Mouse (Mus musculus) embryonic facial prominence, embryonic 13.5 days (tissue): Measurements from ENCODE around the gene Rnf103. TPM values are rescaled to one million over a fixed set of nuclear protein-coding genes. Genes with fewer than 3 reads are reported as not detected.

ENCODE experiments used
- ATAC-seq: fragments of 200-750 bp; cut with Nextera tagmentation; 2 replicates; pipeline ENCODE4 v1.8.0; 2017; ENCODE audit warnings: low read depth; ENCODE audit not compliant: insufficient number of reproducible peaks, insufficient read depth, low FRiP score, low TSS enrichment
- H3K27ac ChIP-seq: fragments of 300-500 bp; sonication (generic); 2 replicates; pipeline ENCODE4 v1.5.1; 2015; ENCODE audit warnings: moderate library complexity, mild to moderate bottlenecking, inconsistent platforms
- H3K27me3 ChIP-seq: fragments of 300-500 bp; sonication (generic); 2 replicates; pipeline ENCODE4 v1.6.1; 2015; ENCODE audit warnings: mild to moderate bottlenecking, inconsistent platforms
- H3K36me3 ChIP-seq: fragments of 300-500 bp; sonication (generic); 2 replicates; pipeline ENCODE4 v1.6.1; 2015; ENCODE audit warnings: mild to moderate bottlenecking, inconsistent platforms
- H3K4me1 ChIP-seq: fragments of 300-500 bp; sonication (generic); 2 replicates; pipeline ENCODE4 v1.6.1; 2015; ENCODE audit warnings: inconsistent platforms
- H3K4me2 ChIP-seq: fragments of 300-500 bp; sonication (generic); 2 replicates; pipeline ENCODE4 v1.6.1; 2015; ENCODE audit warnings: moderate library complexity, mild to moderate bottlenecking, inconsistent platforms
- H3K4me3 ChIP-seq: fragments of 300-500 bp; sonication (generic); 2 replicates; pipeline ENCODE4 v1.5.1; 2015; ENCODE audit warnings: mild to moderate bottlenecking, inconsistent platforms
- H3K9ac ChIP-seq: fragments of 300-500 bp; sonication (generic); 2 replicates; pipeline ENCODE4 v1.6.1; 2015; ENCODE audit warnings: mild to moderate bottlenecking, inconsistent platforms
- H3K9me3 ChIP-seq: fragments of 300-500 bp; sonication (generic); 2 replicates; pipeline ENCODE4 v1.6.1; 2016; ENCODE audit warnings: inconsistent platforms
- WGBS: fragments of 180-500 bp; shearing (Covaris S2); methylation state at CpG from one replicate; pipeline ENCODE4 v1.1.7; 2015; ENCODE audit warnings: mixed read lengths; 5-methylcytosine and 5-hydroxymethylcytosine counted together
- polyA plus RNA-seq: library from polyadenylated mRNA; unstranded; fragments of >200 nt; fragmentation: Nextera tagmentation; extraction: Ambion mirVana; gene quantifications from 2 replicates; pipeline ENCODE4 v1.2.1, GENCODE M21; 2015

The Rnf103 gene
- polyA plus RNA-seq, 1 experiment from 2014 or later, result 14.0 TPM

DNA sequence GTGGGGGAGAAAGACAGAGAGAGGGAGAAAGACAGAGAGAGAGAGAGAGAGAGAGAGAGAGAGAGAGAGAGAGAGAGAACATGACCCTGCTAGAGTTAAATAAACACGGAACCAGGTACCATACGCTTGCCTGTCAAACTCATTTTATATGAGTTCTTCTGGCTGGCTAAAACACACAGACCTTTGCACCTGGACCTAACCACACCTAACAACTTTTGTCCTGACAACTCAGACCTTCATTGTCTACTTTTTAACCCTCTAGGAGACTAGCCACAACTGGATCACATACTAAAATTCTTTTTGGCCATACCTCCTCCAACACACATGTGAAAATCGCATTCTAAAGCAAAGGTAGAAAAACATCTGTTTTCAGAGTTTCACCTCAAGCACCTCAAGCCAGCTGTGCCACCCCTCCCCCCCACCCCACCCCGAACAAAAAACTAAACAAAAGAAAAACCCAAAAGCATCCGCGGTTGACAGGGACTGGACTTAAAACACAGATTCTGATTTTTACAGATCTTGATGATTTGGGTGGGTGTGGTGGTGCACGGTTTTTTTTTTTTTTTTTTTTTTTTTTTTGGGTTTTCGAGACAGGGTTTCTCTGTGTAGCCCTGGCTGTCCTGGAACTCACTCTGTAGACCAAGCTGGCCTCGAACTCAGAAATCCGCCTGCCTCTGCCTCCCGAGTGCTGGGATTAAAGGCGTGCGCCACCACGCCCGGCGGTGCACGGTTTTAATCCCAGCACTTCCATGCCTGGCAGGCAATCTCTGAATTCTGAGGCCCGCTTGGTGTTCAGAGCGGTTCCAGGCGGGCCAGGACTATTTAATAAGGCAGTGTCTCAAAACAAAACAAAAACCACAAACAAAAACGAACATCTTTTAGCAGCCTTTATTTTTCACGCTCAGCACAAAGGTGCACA lies 679 bp upstream of the Rnf103 start:
- Histone ChIP-seq H3K36me3 (0 out of 2 replicates have a peak, but pooled peaks cover 2% of the 10 kb centered on the region), H3K4me1 (peaks cover 20% of the 10 kb centered on the region), H3K27me3 (no peaks in the 10 kb centered on the region), H3K9me3 (no peaks in the 10 kb centered on the region), H3K4me2 (peak overlapping the region; percentile 84), H3K27ac (peak overlapping the region; percentile 98), H3K9ac (peak overlapping the region; percentile 98), H3K4me3 (peak overlapping the region; percentile 90)
- WGBS, result 16% methylated on average over 21 of the region's 22 CpGs
- no peak for ATAC-seq

DNA sequence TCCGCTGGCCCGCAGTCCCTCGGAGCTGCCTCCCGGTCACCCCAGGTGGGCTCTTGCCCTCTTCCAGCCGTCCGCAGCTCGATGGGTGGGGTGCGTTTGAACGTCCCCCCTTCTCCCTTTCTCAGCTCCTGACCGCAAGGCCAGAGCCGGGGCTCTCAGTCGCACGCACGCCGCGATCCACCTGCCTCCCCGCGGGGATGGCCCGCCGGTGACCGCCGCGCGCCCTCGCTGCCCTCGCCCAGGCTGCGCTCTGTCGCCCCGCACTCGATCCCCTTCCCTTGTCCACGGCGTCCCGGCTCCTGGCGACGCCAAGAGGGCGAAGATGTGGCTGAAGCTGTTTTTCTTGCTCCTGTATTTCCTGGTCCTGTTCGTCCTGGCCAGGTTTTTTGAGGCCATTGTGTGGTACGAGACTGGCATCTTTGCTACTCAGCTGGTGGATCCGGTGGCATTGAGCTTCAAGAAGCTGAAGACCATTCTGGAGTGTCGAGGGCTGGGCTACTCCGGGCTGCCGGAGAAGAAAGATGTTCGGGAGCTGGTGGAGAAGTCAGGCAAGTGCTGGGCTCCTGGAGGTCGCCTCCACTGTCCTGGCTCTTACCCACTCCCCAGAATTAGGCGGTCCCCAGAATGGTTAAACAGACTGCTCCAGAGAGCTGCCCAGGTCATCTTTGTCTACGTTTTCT lies 787 bp downstream of the Rnf103 start:
- Histone ChIP-seq H3K27ac (peak overlapping the region; percentile 98), H3K4me3 (peak overlapping the region; percentile 90), H3K9ac (peak overlapping the region; percentile 98), H3K4me2 (peak overlapping the region; percentile 84), H3K4me1 (peaks cover 20% of the 10 kb centered on the region), H3K36me3 (peaks cover 8% of the 10 kb centered on the region; the same call in 1 of the 2 replicates), H3K27me3 (no peaks in the 10 kb centered on the region), H3K9me3 (no peaks in the 10 kb centered on the region)
- 0% methylated on average over 46 of the region's 46 CpGs for WGBS
- no peak; the same call in none of the 2 replicates for ATAC-seq

DNA sequence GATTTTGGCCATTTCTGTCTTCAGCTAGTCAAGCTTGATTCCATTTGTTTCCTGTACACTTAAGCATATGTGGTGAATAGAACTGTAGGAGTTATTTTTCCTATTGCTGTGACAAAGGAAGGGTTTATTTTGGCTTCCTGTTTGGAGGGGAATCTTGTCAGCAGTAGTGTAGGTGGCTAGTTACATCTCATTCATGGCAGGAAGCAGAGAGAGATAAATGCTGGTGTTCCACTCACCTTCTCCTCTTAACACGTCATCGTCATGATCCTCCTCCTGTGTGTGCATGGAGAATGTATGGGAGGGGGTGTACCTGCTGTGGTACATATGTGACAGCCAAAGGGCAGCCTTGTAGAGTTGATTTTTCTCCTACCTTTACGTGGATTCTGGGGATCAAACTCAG lies 6.9 kb downstream of the Rnf103 start:
- Histone ChIP-seq H3K4me1 (peaks cover 9% of the 10 kb centered on the region), H3K9ac (no peak overlapping the region), H3K27me3 (no peaks in the 10 kb centered on the region), H3K27ac (no peak overlapping the region), H3K9me3 (no peaks in the 10 kb centered on the region), H3K4me3 (no peak overlapping the region), H3K4me2 (no peak overlapping the region), H3K36me3 (peaks cover 27% of the 10 kb centered on the region)
- WGBS, result 83% methylated on average over 3 of the region's 3 CpGs
- no peak for ATAC-seq

DNA sequence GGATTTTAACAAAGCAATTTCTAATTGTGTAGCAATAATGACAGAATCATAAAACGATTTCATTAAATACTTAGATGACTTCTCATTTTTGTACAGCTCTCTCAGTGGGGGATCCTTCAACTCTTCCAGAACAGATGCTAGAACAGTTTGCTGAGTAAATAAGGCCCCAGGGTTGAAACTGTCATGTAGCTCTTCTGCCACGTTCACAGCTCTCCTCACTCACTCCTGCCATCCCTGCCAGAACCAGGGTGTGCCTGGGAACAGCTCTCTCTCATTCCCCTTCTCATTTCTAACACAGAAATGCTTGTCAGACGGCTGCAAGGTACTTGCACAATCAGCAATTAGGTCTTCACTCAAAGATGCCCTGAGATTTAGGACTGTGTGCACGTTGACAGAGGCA lies 9.3 kb downstream of the Rnf103 start:
- WGBS, result 60% methylated on average over 4 of the region's 4 CpGs
- H3K27ac ChIP-seq, result no peak overlapping the region

DNA sequence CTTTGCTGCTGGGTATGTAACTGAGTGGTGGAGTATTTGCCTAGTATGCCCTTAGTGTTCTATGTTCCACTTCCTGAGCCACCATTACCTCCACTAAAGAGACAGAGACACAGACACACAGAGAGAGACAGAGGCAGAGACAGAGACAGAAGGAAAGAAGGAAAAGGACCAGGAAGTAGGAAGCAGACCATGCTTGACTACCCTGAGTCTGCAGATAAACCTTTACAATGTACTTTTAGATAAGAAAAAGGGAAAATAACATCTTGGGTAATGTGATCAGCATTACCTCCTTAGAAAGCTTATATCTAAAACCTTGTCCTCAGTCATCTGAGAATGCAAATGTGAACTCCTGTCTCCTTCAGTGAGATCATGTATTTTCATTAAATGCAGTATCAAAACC lies 10.0 kb downstream of the Rnf103 start:
- no peak for ATAC-seq
- H3K36me3 ChIP-seq, result peaks cover 33% of the 10 kb centered on the region
- H3K4me3 ChIP-seq, result no peak overlapping the region
- H3K4me2 ChIP-seq, result no peak overlapping the region
- H3K9me3 ChIP-seq, result no peaks in the 10 kb centered on the region
- H3K4me1 ChIP-seq, result no peaks in the 10 kb centered on the region
- H3K27ac ChIP-seq, result no peak overlapping the region
- no peaks in the 10 kb centered on the region for H3K27me3 ChIP-seq
- H3K9ac ChIP-seq, result no peak overlapping the region

More for the DNA sequence above, 9.3 kb downstream of the Rnf103 start:
- Histone ChIP-seq H3K27me3 (no peaks in the 10 kb centered on the region), H3K9me3 (no peaks in the 10 kb centered on the region), H3K36me3 (peaks cover 29% of the 10 kb centered on the region), H3K9ac (no peak overlapping the region), H3K4me1 (no peaks in the 10 kb centered on the region), H3K4me3 (no peak overlapping the region), H3K4me2 (no peak overlapping the region)
- ATAC-seq, result no peak

DNA sequence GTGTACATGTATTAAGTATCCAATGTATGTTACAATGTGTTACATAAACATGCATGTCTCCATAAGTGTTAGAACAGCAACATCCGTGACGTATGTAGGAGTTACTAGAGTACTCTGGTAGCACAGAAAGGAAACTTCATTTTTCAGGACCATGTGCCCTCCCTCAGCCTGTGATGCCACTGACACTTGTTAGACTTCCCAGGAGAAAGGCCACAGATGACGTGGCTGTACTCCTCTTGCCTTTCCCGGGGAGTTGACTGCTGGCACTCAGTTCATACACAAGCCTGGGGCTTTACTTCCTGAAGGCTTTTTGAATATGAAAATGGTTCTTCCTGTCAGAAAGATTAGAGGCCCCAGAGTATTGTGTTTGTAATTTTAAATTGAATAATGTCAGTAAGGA lies 10.4 kb downstream of the Rnf103 start:
- 71% methylated on average over 4 of the region's 4 CpGs for WGBS
- H3K27me3 ChIP-seq, result no peaks in the 10 kb centered on the region
- H3K9ac ChIP-seq, result no peak overlapping the region
- peaks cover 35% of the 10 kb centered on the region for H3K36me3 ChIP-seq
- no peaks in the 10 kb centered on the region for H3K4me1 ChIP-seq
- no peak overlapping the region for H3K4me2 ChIP-seq
- ATAC-seq, result no peak
- no peak overlapping the region for H3K27ac ChIP-seq
- H3K9me3 ChIP-seq, result no peaks in the 10 kb centered on the region
- H3K4me3 ChIP-seq, result no peak overlapping the region

DNA sequence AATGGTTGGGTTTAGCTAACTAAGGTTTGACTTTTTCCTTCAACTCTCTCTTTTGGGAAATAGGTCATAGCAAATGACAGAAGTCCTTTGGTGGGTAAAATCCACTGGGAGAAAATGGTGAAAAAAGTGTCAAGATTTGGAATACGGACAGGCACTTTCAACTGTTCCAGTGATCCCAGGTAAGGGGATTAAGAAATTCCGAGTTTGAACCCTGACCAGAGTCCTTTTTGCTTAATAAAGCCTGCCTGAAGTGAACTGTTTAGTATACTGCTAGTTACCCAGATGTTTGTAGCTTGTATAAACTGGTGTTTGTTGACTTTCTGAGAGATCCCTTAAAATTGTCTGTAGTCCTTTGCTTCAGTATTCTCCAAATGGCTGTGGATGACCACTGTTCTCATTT lies 12.0 kb downstream of the Rnf103 start:
- Histone ChIP-seq H3K27ac (no peak overlapping the region), H3K9me3 (no peaks in the 10 kb centered on the region), H3K9ac (no peak overlapping the region), H3K4me3 (no peak overlapping the region), H3K36me3 (peaks cover 39% of the 10 kb centered on the region), H3K4me1 (no peaks in the 10 kb centered on the region), H3K4me2 (no peak overlapping the region), H3K27me3 (no peaks in the 10 kb centered on the region)
- ATAC-seq, result no peak
- 96% methylated on average over 2 of the region's 2 CpGs for WGBS

DNA sequence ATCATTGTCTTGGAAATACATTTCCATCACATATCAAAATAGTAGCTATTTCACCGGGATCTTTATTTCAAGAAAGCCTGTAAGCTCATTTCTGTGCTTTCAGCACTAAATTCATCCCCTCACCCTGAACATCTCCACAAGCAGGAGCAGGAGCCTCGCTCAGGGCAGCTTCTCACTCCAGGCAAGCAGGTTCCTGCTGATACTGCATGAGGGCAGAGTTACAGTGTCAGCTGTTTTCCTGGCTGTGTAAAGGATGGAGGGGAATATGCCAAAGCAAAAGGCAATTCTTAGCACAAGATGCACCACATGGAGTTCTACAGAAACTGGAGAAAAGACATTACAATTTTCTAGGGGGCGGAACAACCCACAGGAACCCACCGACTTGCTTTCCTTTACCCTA lies 25.8 kb downstream of the Rnf103 start:
- H3K4me3 ChIP-seq, result no peak overlapping the region
- H3K9ac ChIP-seq, result no peak overlapping the region
- H3K27ac ChIP-seq, result no peak overlapping the region
- no peaks in the 10 kb centered on the region for H3K27me3 ChIP-seq
- no peaks in the 10 kb centered on the region for H3K4me1 ChIP-seq
- ATAC-seq, result no peak
- WGBS, result 87% methylated on average over 4 of the region's 4 CpGs
- no peak overlapping the region for H3K4me2 ChIP-seq
- no peaks in the 10 kb centered on the region for H3K36me3 ChIP-seq
- H3K9me3 ChIP-seq, result no peaks in the 10 kb centered on the region

DNA sequence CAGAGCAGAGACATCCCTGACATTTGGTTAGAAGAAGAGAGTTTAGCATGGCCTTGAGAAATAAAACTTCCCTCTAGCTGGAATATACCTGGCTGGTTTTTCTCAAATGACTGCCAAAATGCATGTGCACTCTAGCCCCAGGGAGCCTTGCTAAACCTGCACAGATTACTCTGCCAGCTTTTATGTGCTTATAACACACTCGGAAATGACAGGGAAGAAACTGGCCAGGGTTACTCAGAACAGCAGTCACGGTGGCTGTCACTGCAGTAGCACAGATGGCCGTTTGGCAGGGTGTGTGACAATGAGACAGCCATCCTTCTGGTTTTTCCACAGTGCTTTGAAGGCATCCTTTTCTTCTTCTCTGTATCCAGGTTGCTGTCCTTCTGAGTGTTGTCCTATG lies 31.9 kb downstream of the Rnf103 start:
- H3K27ac ChIP-seq, result no peak overlapping the region
- no peak overlapping the region for H3K4me2 ChIP-seq
- H3K4me1 ChIP-seq, result no peaks in the 10 kb centered on the region
- no peak for ATAC-seq
- H3K9me3 ChIP-seq, result no peaks in the 10 kb centered on the region
- no peaks in the 10 kb centered on the region for H3K27me3 ChIP-seq
- no peaks in the 10 kb centered on the region for H3K36me3 ChIP-seq
- no peak overlapping the region for H3K9ac ChIP-seq
- 51% methylated on average over 3 of the region's 3 CpGs for WGBS
- no peak overlapping the region for H3K4me3 ChIP-seq

DNA sequence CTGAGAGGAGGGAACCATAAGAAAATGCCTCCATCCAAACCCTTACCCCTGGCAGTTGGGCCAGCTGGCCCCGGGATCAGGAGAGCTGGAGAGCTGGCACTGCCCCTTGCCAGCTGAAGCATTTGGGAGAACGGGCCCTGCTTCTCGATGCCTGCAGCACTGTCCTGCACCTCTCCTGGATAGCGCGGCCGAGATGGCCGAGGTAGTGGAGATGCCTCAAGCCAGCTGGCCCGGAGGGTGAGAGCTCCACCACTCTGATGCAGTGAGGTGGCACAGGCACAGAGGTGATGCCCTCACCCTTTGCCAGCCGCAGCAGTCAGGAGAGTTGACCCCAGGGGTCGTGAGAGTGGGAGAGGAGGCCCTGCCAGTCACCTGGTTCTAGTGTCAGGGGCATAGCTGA lies 33.4 kb downstream of the Rnf103 start:
- Histone ChIP-seq H3K4me1 (no peaks in the 10 kb centered on the region), H3K9ac (no peak overlapping the region), H3K4me2 (no peak overlapping the region), H3K27ac (no peak overlapping the region), H3K27me3 (no peaks in the 10 kb centered on the region), H3K36me3 (no peaks in the 10 kb centered on the region), H3K4me3 (no peak overlapping the region), H3K9me3 (no peaks in the 10 kb centered on the region)
- 89% methylated on average over 10 of the region's 10 CpGs for WGBS
- ATAC-seq, result no peak

DNA sequence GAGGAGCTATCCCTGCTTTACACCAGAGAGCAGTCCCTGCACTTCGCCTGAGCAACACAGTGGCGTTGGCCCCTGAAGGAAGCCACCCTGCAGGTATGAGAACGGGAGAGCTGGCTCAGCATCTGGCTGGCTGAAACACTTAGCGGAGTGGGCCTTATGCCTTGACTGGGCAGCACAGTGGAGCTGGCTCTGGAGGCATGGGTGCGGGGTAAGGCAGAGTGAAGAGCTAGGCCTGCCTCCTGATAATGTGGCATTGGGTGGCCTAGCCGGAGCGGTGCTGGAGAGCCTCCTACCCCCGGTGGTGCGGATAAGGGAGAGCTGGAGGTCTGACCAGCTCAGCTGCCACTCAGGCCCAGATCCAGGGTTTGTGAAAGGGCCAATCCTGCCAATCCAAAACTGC lies 34.1 kb downstream of the Rnf103 start:
- WGBS, result 88% methylated on average over 9 of the region's 9 CpGs
- no peak for ATAC-seq
- Histone ChIP-seq H3K4me3 (no peak overlapping the region), H3K4me1 (no peaks in the 10 kb centered on the region), H3K9me3 (no peaks in the 10 kb centered on the region), H3K27me3 (no peaks in the 10 kb centered on the region), H3K27ac (no peak overlapping the region), H3K9ac (no peak overlapping the region), H3K4me2 (no peak overlapping the region), H3K36me3 (no peaks in the 10 kb centered on the region)

DNA sequence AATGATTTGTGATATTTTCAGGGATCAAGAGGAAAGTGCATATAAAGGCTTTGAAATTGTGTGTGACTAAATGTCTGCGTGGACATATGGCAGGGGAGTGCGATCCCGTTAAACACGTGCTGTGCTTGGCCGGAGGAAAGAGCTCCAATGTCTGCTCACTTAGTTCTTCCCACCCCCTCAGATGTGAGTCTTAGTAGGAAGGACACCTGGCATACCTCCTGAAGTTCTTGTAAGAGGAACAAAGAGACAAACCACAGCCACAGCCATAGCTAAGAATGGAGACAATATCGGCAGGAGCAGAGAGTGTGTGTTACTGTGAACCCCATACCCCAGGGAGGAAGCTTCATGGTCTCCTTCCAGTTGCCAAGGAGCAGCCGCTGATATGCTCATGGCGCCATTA lies 36.5 kb downstream of the Rnf103 start:
- 84% methylated on average over 8 of the region's 8 CpGs for WGBS
- H3K4me2 ChIP-seq, result no peak overlapping the region
- no peak overlapping the region for H3K27ac ChIP-seq

More for the DNA sequence above, 36.5 kb downstream of the Rnf103 start:
- no peak for ATAC-seq
- Histone ChIP-seq H3K9ac (no peak overlapping the region), H3K36me3 (no peaks in the 10 kb centered on the region), H3K4me3 (no peak overlapping the region), H3K4me1 (no peaks in the 10 kb centered on the region), H3K9me3 (no peaks in the 10 kb centered on the region), H3K27me3 (no peaks in the 10 kb centered on the region)
